Mouse (Mus musculus) right cerebral cortex, postnatal 25 days (tissue): ENCODE results near the gene Mavs.
A peak's percentile ranks its signal among the peaks of the same experiment; 100 is the strongest.

Experiments
- DNase-seq: peaks from one replicate; pipeline ENCODE4 v3.0.0; 2022

Mavs gene

DNA sequence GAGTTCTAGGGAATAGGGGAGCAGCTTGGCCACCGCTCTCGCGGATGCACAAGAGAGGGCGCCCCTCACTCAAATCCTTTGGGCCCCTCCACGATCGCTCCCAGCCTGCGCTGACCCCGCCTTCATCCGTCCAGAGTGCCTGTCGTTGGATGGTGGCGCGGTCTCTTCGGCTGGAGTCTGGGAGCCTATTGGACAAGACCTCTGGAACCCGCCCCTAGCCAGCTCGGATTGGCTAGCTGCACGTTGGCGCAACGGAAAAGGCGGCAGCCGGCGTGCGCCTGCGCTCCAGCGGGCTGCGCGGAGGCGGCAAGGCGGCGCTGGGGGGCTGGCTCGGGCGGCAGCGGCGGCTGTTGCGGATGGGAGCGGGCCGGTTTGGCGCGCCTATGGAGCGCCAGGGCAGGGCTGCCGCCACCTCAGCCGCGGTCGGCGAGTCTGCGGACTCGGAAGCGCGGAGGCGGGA is 28.4 kb downstream of the Mavs start, which contains the start of gene Pank2:
Pank2 (plus strand) TSS at position 283 of the 460 bp plus-strand sequence.
- DNase-seq = peak; percentile 99

GRCm38 (mm10) chr2:131262680-131263670 is 29.1 kb downstream of the Mavs start:
- DNase-seq = no peak

GRCm38 (mm10) chr2:131264027-131264426 is 30.2 kb downstream of the Mavs start:
- no peak for DNase-seq

DNA sequence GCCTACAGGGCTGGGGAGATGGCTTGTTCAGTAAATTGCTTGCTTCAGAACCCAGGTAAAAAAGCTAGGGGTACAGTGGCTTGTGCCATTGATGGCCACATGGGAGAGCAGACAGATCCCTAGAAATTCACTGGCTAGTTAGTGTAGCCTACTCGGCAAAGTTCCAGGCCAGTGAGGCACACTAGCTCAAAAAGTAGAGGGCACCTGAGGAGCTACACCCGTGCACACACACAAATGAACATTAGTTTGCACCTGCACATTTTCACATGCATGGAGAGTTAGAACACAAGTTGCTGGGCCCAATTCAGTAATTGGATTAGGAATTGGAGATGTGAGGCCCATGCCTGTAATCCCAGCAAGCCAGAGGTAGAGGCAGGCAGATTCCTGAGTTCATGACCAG is 31.2 kb downstream of the Mavs start:
- no peak for DNase-seq

- no peak for DNase-seq
Observed at GRCm38 (mm10) chr2:131275493-131275892, 41.6 kb downstream of the Mavs start.

DNA sequence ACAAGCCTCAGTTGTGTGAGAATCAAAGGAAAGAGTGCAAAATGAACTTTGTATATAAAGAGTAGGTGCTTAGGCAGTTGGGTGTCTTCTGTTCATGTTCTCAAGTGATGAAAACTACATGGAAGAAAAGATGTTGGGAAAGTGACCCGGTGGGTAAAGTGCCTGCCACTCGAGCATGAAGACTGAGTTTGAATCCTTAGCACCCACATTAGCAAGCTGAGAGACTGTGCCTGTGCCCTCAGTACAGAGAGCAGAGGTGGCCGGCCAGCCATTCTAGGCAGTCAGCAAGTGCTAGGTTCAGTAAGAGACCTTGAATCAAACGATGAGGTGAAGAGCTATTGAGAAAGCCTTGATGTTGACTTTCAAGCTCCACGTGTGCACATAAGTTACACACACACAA is 42.9 kb downstream of the Mavs start:
- no peak for DNase-seq

- DNase-seq = no peak
Observed at GRCm38 (mm10) chr2:131281596-131281995, 47.7 kb downstream of the Mavs start.

DNA sequence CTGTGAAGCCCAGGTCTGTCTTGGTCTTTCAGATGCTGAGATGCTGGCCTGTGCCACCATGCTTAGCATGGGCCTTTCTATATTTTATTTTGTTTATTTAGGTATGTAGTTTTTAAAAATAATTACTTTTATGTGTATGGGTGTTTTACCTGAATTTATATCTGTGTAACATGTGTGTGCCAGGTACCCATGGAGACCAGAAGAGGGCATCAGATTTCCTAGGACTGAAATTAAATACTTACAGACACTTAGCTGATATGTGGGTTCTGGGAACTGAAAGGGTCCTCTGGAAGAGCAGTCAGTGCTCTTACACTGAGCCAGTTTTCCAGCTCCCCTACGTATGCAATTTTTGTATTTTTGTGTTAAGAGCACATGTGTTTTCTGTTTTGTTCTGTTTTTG is 52.4 kb downstream of the Mavs start:
- no peak for DNase-seq

GRCm38 (mm10) chr2:131290669-131291068 is 56.8 kb downstream of the Mavs start:
- no peak for DNase-seq

DNA sequence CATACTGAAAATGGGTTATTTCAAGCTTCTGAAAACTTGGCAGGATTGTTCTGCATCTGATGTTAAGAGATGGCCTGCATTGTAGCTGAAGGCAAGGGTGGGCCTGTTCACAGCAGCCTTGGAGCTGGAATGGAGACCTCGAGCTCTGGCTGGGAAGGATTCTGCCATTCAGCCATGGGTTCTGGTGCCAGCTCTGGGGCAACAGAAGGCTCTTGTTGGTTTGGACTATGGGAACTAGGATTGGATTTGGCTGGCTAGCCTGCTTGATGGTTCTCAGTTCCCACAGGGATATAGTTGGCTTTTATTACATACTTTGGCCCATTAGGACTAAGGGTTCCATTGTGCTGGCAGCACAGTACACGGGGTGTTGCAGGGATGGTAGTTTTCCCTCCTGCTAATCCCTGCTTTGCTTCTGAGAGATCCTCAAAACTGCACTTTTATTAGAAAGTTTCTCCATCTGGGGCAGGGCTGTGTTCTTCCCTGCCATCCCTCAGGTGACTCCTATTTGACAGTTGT is 62.9 kb downstream of the Mavs start:
- DNase-seq = no peak
